Mouse (Mus musculus) intestine, postnatal 0 days (tissue): ENCODE results near the gene Ilf3. TPM values are rescaled to one million over a fixed set of nuclear protein-coding genes. Genes with fewer than 3 reads are reported as not detected.

Experiments used
- ATAC-seq: fragments of 200-750 bp; cut with Nextera tagmentation; 2 replicates; pipeline ENCODE4 v1.8.0; 2017; ENCODE audit warnings: mild to moderate bottlenecking, moderate TSS enrichment, moderate library complexity
- H3K27ac ChIP-seq: fragments of 300-500 bp; sonication (generic); 2 replicates; pipeline ENCODE4 v1.5.1; 2014; ENCODE audit warnings: mild to moderate bottlenecking, low read depth, low read length, moderate library complexity
- H3K27me3 ChIP-seq: fragments of 300-500 bp; sonication (generic); replicated peaks from 2 replicates; pipeline ENCODE4 v1.6.1; 2014; ENCODE audit warnings: low read length, mixed read lengths; ENCODE audit not compliant: control insufficient read depth, insufficient read depth
- H3K36me3 ChIP-seq: fragments of 300-500 bp; sonication (generic); 2 replicates; pipeline ENCODE4 v1.6.1; 2014; ENCODE audit warnings: mild to moderate bottlenecking, moderate library complexity; ENCODE audit not compliant: control insufficient read depth, insufficient read depth
- H3K4me1 ChIP-seq: fragments of 300-500 bp; sonication (generic); replicated peaks from 2 replicates; pipeline ENCODE4 v1.6.1; 2014; ENCODE audit warnings: antibody characterized with exemption, low read length, mixed read lengths; ENCODE audit not compliant: control insufficient read depth, insufficient read depth
- H3K4me2 ChIP-seq: fragments of 300-500 bp; sonication (generic); replicated peaks from 2 replicates; pipeline ENCODE4 v1.6.1; 2014; ENCODE audit warnings: low read depth, mild to moderate bottlenecking, moderate library complexity
- H3K4me3 ChIP-seq: fragments of 300-500 bp; sonication (generic); 2 replicates; pipeline ENCODE4 v1.5.1; 2014; ENCODE audit warnings: low read depth, low read length
- H3K9ac ChIP-seq: fragments of 300-500 bp; sonication (generic); 2 replicates; pipeline ENCODE4 v1.6.1; 2014; ENCODE audit warnings: mild to moderate bottlenecking, low read depth, low read length
- H3K9me3 ChIP-seq: fragments of 300-500 bp; sonication (generic); 2 replicates; pipeline ENCODE4 v1.6.1; 2016; ENCODE audit warnings: mixed run types; ENCODE audit not compliant: control insufficient read depth
- CTCF ChIP-seq: sonication (generic); IDR thresholded peaks from 2 replicates; pipeline ENCODE4 v1.5.1; 2016; ENCODE audit warnings: low read depth, mild to moderate bottlenecking, control low read depth, antibody characterized with exemption, moderate library complexity
- WGBS: fragments of 180-500 bp; shearing (Covaris S2); extraction: QIAGEN DNeasy Blood & Tissue Kit; methylation state at CpG from one replicate; pipeline ENCODE4 v1.1.7; 2014; 5-methylcytosine and 5-hydroxymethylcytosine counted together
- polyA plus RNA-seq: library from polyadenylated mRNA; unstranded; fragments of >200 nt; fragmentation: Nextera tagmentation; extraction: Ambion mirVana; gene quantifications from 2 replicates; pipeline ENCODE4 v1.2.1, GENCODE M21; 2015

The Ilf3 gene
- 41.0 and 42.8 TPM in 2 replicates for polyA plus RNA-seq

GRCm38 (mm10) chr9:21367357-21368111, at the start of gene Ilf3:
TSS of gene Ilf3 (plus strand) at chr9:21367871.
- Histone ChIP-seq H3K4me2 (peak within 1 kb of the TSS; percentile 77), H3K36me3 (no peaks in the 10 kb centered on the region), H3K4me1 (no peaks in the 10 kb centered on the region), H3K4me3 (peak within 1 kb of the TSS; percentile 78), H3K9me3 (no peaks in the 10 kb centered on the region), H3K27ac (peak within 1 kb of the TSS; percentile 54), H3K27me3 (no peaks in the 10 kb centered on the region), H3K9ac (peak within 1 kb of the TSS; percentile 70)
- ATAC-seq, result peak; percentile 89
- TF ChIP-seq CTCF, result no peak
- WGBS, result 1% methylated on average over 66 of the region's 66 CpGs

DNA sequence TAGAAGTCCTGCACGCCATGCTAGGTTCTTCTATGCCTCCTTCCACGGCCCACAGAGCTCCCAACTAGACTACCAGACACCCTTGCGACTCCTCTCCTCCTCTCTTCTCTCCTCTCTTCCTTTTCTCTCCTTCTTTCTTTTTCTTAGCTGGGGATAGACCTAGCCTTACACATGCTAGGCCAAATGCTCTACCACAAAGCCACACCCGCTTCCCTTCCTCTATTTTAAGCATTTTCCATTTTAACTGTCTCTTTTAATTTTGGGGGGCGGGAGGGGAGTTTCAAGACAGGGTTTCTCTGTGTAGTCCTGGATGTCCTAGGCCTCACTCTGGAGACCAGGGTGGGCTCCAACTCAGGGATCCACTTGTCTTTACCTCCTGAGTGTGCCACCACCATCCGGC, 48.9 kb upstream of the Ilf3 start:
- ATAC-seq, result no peak
- H3K4me2 ChIP-seq, result no peak overlapping the region
- no peaks in the 10 kb centered on the region for H3K27me3 ChIP-seq
- H3K9me3 ChIP-seq, result no peaks in the 10 kb centered on the region
- no peak overlapping the region for H3K9ac ChIP-seq
- 93% methylated on average over 6 of the region's 6 CpGs for WGBS
- H3K4me3 ChIP-seq, result no peak overlapping the region
- H3K27ac ChIP-seq, result no peak overlapping the region
- H3K36me3 ChIP-seq, result no peaks in the 10 kb centered on the region
- H3K4me1 ChIP-seq, result no peaks in the 10 kb centered on the region
- no peak for TF ChIP-seq CTCF

GRCm38 (mm10) chr9:21319503-21319902, 48.2 kb upstream of the Ilf3 start:
- 91% methylated on average over 4 of the region's 4 CpGs for WGBS
- no peaks in the 10 kb centered on the region for H3K36me3 ChIP-seq
- ATAC-seq, result no peak
- H3K4me1 ChIP-seq, result no peaks in the 10 kb centered on the region
- H3K27me3 ChIP-seq, result no peaks in the 10 kb centered on the region
- no peak overlapping the region for H3K9ac ChIP-seq
- no peak overlapping the region for H3K4me2 ChIP-seq
- no peaks in the 10 kb centered on the region for H3K9me3 ChIP-seq
- peak; percentile 31 for TF ChIP-seq CTCF
- no peak overlapping the region for H3K4me3 ChIP-seq
- no peak overlapping the region for H3K27ac ChIP-seq

DNA sequence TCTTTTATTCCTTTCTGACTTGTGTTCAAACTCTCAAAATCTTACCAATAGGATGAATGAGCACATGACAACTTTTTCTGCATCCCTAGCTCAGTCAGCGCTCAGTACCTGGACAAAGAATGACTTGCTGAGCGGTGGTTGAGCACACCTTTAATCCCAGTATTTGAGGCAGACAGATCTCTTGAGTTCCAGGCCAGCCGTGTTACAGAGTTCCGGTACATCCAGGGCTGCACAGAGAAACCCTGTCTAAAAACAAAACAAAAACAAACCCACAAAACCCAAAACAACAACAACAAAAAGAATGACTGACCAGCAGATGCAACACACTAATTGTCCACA, 47.4 kb upstream of the Ilf3 start:
- H3K27me3 ChIP-seq, result no peaks in the 10 kb centered on the region
- peak overlapping the region; percentile 55 for H3K4me3 ChIP-seq
- no peak for TF ChIP-seq CTCF
- H3K27ac ChIP-seq, result no peak overlapping the region
- ATAC-seq, result peak; percentile 31
- no peaks in the 10 kb centered on the region for H3K36me3 ChIP-seq
- WGBS, result 22% methylated on average over 4 of the region's 4 CpGs
- no peaks in the 10 kb centered on the region for H3K4me1 ChIP-seq
- H3K9me3 ChIP-seq, result no peaks in the 10 kb centered on the region
- H3K4me2 ChIP-seq, result peak overlapping the region; percentile 75
- no peak overlapping the region for H3K9ac ChIP-seq

- Histone ChIP-seq H3K27ac (no peak within 1 kb of the TSS), H3K9me3 (no peaks in the 10 kb centered on the region), H3K4me3 (peak within 1 kb of the TSS; percentile 55), H3K4me2 (peak within 1 kb of the TSS; percentile 75), H3K36me3 (no peaks in the 10 kb centered on the region), H3K27me3 (no peaks in the 10 kb centered on the region), H3K4me1 (no peaks in the 10 kb centered on the region), H3K9ac (peak within 1 kb of the TSS; percentile 50; the same call in 1 of the 2 replicates)
- WGBS, result 3% methylated on average over 51 of the region's 52 CpGs
- 0 out of 2 replicates have a peak, but pooled peaks have one; percentile 16 for TF ChIP-seq CTCF
- peak; percentile 79 for ATAC-seq
Measured at GRCm38 (mm10) chr9:21320619-21321512, 46.8 kb upstream of the Ilf3 start, which contains the start of gene Slc44a2. TSS of gene Slc44a2 (plus strand) at chr9:21320698.

- WGBS, result 14% methylated on average over 6 of the region's 6 CpGs
- Histone ChIP-seq H3K4me1 (no peaks in the 10 kb centered on the region), H3K27ac (no peak overlapping the region), H3K36me3 (no peaks in the 10 kb centered on the region), H3K4me2 (peak overlapping the region; percentile 75), H3K9ac (peak overlapping the region; percentile 50; the same call in 1 of the 2 replicates), H3K9me3 (no peaks in the 10 kb centered on the region), H3K27me3 (no peaks in the 10 kb centered on the region), H3K4me3 (peak overlapping the region; percentile 55)
- TF ChIP-seq CTCF, result no peak
- no peak for ATAC-seq
Measured at GRCm38 (mm10) chr9:21321513-21321835, 46.2 kb upstream of the Ilf3 start.
